Mouse (Mus musculus) adrenal gland, adult 2 months (tissue): ENCODE results near the gene Hecw2. TPM values are rescaled to one million over a fixed set of nuclear protein-coding genes. Genes with fewer than 3 reads are reported as not detected.

Source experiments
- DNase-seq: peaks from one replicate; pipeline ENCODE4 v3.0.0; 2021
- microRNA-seq, 2 experiments: library from miRNA; unstranded; fragments of <30 nt; microRNA quantifications; one replicate each; pipeline ENCODE4 v1.2.0; 2021
- polyA plus RNA-seq: library from polyadenylated mRNA; depleted of rRNA; stranded (reverse); fragments of >200 nt; gene quantifications from 2 replicates; pipeline ENCODE4 v1.2.3, GENCODE M21; 2012; rRNA removed
- total RNA-seq, 2 experiments: library from RNA; stranded (reverse); gene quantifications; 2 replicates each; pipeline ENCODE4 v1.2.3; 2021

Gene Hecw2
- total and polyA plus RNA-seq, 3 experiments, result 0.89 to 9.1 (median 7.2) TPM

DNA sequence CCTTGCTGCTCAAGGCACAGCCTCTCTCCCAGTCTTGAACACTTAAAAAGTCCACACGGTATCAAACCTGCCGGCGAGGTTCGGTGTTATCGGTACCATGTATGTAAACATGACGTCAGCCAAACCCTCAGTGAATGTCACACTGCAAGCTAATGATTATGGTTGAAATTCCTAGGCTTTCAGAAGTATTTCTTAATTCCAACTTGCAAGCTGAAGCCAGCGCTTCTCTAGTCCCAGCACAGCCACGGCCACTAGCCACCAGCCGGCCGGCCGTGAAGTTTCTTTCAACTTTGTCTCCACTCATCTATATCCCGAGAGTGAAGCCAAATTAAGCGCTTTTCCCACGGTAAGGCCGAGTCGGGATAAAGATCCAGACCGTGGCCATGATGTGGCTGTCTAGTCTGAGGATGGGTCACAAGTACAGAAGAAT, 410.7 kb downstream of the Hecw2 start:
- peak; percentile 57 for DNase-seq

DNA sequence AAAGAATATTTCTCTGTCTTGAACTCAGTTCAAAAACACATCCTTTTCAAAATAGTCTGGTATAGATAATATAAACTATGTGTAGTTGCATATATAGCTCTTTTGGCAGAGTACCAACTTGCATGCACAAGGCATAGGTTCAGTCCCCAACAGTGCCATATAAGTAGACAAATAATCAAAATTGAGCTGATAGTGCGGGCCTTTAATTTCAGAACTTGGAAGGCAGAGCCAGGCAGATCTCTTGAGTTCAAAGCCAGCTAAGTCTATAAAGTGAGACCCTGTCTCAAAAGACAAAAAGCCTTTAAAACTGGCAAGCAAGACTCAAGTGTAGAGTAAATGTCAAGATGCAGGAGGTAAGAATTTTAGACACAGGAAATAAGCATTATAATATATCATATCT, 412.0 kb downstream of the Hecw2 start:
- no peak for DNase-seq

DNA sequence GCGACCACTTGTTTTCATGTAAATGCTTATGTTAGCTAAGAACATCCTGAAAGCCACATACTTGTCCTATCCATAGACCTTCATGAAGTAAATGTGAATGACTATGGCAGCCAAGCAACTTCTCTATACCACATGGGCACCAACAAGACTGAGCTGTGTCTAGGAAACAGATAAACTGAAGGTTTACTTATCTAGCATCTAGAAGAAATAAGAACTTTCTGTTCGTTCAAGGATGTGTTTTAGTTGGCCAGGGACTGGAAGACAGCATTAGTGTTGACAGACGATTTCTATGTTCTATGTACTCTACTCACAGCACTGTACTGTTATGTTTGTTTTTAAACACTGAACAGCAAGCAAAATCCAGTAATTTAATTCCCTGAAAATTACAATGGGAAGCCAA, 412.9 kb downstream of the Hecw2 start:
- no peak for DNase-seq

DNA sequence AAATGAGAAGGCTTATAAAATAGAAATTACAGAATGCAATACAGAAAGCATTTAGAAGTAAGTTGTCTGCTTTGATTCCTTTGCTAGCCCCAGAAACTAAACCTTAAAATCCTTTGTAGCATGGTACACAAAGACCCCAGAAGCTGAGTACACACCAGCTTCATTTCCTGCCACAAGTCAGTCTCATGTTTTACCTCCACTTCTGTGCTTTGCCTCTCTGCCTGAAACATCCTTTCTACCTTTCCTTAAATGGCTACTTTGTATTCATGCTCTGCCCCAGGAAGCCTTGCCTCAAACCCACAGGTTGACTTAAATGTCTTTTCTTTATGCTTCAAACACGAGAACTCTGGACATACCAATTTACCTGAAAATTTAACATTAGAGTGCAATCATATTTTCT, 413.7 kb downstream of the Hecw2 start:
- DNase-seq, result no peak

DNA sequence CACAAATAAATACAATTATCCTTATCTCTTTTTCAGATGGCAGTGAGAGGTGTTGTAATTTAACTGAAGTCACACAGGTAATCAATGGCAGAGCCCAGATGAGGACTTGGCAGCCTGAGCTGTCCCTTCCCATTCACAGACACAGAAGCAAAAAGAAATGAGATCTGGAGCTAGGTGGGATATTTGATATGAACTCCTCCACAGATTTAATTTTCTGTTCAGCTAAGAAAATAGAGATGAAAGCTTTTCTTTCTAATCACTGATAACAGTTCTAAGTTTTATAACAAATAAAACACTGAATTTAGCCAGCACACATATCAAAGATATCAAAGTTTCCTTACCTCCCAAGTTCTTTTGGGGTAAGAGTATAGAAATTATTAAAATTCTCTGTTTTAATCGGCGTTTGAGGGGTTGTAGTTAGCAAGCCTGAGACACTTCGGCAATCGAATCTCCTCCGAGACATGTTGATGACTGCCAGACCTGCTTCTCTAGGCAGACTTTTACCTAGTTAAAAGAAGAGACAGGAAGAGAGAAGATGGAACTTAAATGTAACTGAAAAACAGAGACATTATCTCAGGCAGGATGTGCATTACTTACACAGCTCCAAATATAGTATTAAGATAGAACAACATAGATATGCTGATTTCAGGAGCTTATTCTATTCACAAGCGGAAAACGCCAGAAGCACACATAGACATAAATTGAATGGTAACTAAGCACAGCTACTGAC, 418.6 kb downstream of the Hecw2 start:
- DNase-seq, result no peak

DNA sequence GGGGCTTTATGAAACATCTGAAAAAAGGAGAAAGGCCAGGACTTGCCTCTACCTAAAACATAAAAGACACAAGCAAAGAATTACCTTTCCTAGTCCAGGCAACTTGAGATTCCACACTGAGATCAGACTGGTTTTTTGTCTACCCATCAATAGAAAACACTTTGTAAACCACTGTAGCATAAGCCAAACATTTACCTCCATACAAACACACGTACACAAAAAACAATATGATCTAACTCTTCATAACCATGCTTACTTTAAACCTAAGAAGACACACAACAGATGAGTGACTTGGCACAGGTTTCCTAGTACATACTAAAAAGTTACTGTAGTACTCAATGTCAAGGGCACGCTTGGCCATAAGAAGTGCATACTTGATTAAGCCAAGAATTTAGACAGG, 419.4 kb downstream of the Hecw2 start:
- DNase-seq, result no peak

DNA sequence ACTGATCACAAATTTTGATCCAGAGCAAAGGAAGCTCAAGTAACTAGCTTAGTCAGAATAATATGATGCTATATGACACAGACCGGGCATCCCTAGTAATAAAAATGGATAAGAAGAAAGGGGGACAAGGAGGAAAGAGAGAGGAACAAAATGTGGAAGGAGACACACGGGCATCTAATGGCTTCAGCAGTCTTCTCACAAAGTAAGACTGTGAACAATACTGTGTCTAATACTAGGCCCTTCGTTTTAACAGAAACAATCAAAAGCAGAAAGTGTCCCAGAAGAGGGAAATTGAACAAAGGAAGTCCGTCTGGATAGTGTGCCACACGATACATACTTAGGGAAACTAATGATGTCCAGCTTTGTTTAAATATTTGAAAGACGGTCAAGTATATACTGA, 419.9 kb downstream of the Hecw2 start:
- no peak for DNase-seq

DNA sequence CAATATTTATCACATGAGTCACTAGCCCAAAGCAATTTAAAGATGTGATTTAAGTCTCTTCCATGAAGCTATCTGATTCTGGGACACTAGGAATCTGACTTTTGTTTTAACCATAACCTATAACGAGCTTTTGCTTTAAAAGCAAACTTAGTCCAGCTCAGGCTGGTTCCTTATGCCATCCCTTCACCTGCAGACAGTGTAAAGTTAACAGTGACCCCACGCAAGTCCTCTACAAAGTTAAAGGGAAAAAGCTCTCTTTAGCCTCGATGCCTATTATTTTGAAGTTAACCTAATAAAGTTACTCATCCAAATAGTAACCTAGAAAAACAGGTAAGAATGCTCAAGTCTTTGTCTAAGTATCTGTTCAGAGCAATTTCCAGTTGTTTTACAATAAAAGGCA, 420.4 kb downstream of the Hecw2 start:
- DNase-seq, result no peak

DNA sequence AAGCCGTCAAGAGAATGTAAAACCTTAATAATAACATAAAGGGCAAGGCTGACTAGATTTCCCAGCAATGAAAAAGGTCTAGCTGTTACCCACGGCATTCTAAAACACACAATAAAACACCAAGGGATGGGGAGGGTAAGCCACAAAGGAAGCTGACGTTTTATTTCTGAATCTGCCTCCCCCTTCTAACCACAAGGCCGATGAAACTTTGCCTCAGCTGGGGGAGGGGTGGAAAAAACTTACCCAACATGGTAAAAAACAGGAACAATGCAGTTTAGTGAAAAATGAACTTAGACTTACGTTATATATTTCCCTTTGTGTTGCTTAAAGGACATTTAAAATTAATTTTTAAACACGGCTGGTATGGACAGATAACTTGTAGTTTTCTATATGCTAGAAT, 421.0 kb downstream of the Hecw2 start:
- peak; percentile 31 for DNase-seq

DNA sequence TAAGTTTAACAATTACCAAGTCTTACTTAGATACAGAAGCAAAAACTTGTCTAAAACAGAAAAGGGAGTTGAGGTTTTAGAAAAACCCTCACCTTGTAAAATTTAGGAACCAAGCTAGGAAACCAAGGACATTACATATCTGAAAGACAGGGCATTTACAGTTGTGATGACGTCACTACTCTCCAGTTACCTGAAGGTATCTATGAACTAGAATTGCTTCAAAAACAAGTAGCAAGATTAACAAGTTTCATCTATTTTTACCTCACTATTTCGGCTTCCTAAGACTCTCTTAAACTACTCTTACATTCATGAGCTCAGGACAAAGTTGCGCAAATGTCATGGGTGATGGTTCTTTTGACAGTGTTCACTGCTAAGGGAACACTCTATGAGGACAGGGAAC, 422.0 kb downstream of the Hecw2 start:
- no peak for DNase-seq

DNA sequence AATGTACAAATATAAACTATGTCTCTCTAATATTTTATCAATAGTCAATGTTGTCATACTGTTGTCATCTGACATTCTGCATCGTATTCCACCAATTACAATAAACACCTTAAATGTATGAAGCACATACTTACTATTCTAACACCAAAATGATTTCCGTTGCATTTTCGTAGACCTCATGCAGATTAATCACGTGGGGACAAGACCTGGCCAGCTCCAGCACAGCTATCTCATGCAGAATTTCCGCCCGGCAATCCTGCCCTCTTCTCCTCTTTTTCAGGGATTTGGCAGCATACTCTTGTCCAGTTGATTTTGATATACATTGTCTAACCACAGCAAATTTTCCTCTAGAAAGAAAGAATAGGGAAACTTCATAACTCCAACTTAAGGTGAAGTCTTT, 423.5 kb downstream of the Hecw2 start:
- no peak for DNase-seq

DNA sequence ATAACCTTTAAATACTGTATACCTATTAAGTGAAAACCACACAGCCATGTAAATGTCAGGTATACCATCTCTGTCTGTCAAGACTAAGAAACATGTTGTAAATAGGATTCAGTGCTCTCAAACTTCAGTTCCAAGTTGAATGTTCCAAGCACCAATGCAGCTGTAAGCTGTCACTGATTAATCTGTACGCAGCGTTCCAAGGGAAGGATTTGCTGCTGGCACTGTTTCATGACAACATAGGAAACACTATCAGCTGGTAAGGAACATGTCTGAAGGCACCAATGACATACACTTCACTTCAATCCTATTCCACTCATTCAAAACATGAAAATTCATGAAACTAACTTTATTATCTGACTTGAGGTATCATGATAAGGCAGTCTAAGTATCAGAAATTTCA, 428.9 kb downstream of the Hecw2 start:
- no peak for DNase-seq

DNA sequence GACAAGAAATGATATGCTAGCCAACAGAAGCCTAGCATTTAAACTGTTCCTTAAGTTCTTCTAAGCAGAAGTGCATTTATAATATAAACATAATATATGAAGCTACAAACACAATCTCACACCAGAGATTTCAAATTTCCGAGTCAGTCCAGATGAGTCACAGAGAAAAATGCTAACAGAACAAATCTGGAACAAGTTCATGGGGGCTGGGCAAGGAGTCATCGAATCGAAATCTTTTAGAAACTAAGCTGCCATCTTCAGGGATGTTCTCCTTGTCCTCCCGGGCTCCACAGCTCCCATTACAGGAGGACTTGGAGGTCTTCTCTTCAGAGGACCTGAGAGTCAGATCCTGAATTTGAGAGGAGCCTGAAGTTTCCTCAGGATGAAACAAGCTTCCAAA, 437.7 kb downstream of the Hecw2 start:
- no peak for DNase-seq

Small RNA genes lying within 50 kb of the gene (microRNA-seq; reads per million reads assigned to microRNA genes)
- 0 reads per million in 2 experiments for gene Mir7681

Other genes with a start within 250 kb of the Hecw2 start
- under 1 TPM in 1 of 2 experiments, not detected in 1; 0.17 TPM for gene Ccdc150, start 55.5 kb upstream of the Hecw2 start, total RNA-seq
- gene Ccdc150, start 55.5 kb upstream of the Hecw2 start, polyA plus RNA-seq, result not detected in 2 replicates
- 10 to 100 TPM; 17.9 to 20.4 TPM for gene Gtf3c3, start 243.8 kb upstream of the Hecw2 start, total RNA-seq
- gene Gtf3c3, start 243.8 kb upstream of the Hecw2 start, polyA plus RNA-seq, result 1.6 TPM in 2 replicates